Mouse (Mus musculus) neural tube, embryonic 15.5 days (tissue): Measurements from ENCODE around the gene Gprc5c. TPM values are rescaled to one million over a fixed set of nuclear protein-coding genes. Genes with fewer than 3 reads are reported as not detected.

Experiments used
- ATAC-seq: fragments of 200-750 bp; cut with Nextera tagmentation; 2 replicates; pipeline ENCODE4 v1.8.0; 2017; ENCODE audit warnings: mild to moderate bottlenecking, moderate TSS enrichment, moderate library complexity; ENCODE audit not compliant: low FRiP score
- H3K27ac ChIP-seq: fragments of 300-500 bp; sonication (generic); replicated peaks from 2 replicates; pipeline ENCODE4 v1.5.1; 2015; ENCODE audit warnings: mild to moderate bottlenecking, inconsistent platforms
- H3K27me3 ChIP-seq: fragments of 300-500 bp; sonication (generic); replicated peaks from 2 replicates; pipeline ENCODE4 v1.6.1; 2015; ENCODE audit warnings: inconsistent platforms
- H3K36me3 ChIP-seq: fragments of 300-500 bp; sonication (generic); 2 replicates; pipeline ENCODE4 v1.6.1; 2015; ENCODE audit warnings: inconsistent platforms
- H3K4me1 ChIP-seq: fragments of 300-500 bp; sonication (generic); 2 replicates; pipeline ENCODE4 v1.6.1; 2015; ENCODE audit warnings: inconsistent platforms
- H3K4me2 ChIP-seq: fragments of 300-500 bp; sonication (generic); 2 replicates; pipeline ENCODE4 v1.6.1; 2015; ENCODE audit warnings: inconsistent platforms, mild to moderate bottlenecking, moderate library complexity
- H3K4me3 ChIP-seq: fragments of 300-500 bp; sonication (generic); replicated peaks from 2 replicates; pipeline ENCODE4 v1.5.1; 2015; ENCODE audit warnings: mild to moderate bottlenecking, inconsistent platforms
- H3K9ac ChIP-seq: fragments of 300-500 bp; sonication (generic); replicated peaks from 2 replicates; pipeline ENCODE4 v1.6.1; 2015; ENCODE audit warnings: mild to moderate bottlenecking, inconsistent platforms
- H3K9me3 ChIP-seq: fragments of 300-500 bp; sonication (generic); replicated peaks from 2 replicates; pipeline ENCODE4 v1.6.1; 2016; ENCODE audit warnings: inconsistent platforms
- WGBS: fragments of 180-500 bp; shearing (Covaris S2); methylation state at CpG from one replicate; pipeline ENCODE4 v1.1.7; 2015; ENCODE audit warnings: mixed read lengths; 5-methylcytosine and 5-hydroxymethylcytosine counted together
- polyA plus RNA-seq: library from polyadenylated mRNA; unstranded; fragments of >200 nt; fragmentation: Nextera tagmentation; extraction: Ambion mirVana; gene quantifications from 2 replicates; pipeline ENCODE4 v1.2.1, GENCODE M21; 2015

The Gprc5c gene
- 8.8 and 12.0 TPM in 2 replicates for polyA plus RNA-seq

DNA sequence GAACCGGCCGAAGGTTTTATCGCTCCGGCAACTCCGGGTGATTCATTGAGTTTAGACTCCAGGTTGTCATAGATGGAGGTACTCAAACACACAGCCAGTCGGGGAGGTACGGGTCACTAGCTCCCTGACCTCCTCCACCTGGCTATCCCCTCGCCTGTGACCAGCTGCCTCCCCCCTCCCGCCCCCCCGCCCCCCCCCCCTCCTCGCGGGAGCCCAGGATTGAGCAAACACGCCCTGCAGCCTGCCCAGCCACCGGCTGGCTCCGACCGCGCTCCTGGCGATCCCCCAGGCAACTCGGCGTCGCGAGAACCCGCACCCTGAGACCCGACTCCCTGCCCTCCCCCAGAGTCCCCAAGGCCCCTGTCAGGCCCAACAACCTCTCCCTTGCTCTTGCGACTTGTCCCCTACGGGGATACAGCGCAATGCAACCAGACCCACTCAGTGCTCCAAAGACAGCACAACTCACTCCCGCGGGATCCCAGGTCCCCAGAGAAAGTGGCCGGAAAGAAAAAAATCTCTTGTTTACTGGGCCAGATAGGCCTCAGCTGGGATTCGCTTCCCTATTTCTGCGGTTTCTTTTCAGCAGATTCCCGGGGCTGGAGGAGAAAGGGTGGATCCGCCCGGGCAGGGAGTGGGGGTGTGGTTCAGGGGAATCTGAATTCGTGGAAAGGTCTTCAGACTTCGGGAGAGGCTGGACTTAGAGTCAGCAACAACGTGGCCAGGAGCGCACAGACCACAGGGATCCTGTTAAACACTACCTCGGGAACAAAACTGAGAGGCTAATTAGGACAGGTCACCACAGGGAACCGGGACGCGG lies at the start of gene Gprc5c:
TSS of gene Gprc5c (plus strand) at position 701 of the 817 bp plus-strand sequence.
- no peak for ATAC-seq
- peaks cover 59% of the 10 kb centered on the region for H3K27me3 ChIP-seq

DNA sequence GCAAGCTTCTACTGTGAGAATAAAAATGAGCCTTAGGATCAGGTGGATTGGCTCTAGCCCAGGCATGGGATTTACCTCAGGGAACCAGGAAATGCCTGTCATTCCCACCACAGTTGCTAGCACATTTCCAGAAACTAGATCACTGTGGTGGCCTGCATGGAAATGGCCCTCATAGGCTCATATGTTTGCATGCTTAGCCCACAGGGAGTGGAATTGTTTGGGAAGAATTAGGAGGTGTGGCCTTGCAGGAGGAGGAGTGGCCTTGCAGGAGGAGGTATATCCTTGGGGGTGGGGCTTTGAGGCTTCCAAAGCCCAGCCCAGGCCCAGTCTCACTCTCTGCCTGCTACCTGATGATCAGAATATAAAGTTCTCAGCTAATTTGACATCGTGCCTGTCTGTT lies 49.0 kb upstream of the Gprc5c start:
- no peak overlapping the region for H3K4me2 ChIP-seq
- ATAC-seq: no peak
- WGBS: 85% methylated on average over 1 of the region's 1 CpGs

More for the DNA sequence above, at the start of gene Gprc5c:
- under 1% methylated on average over 32 of the region's 43 CpGs for WGBS
- Histone ChIP-seq H3K4me3 (peak within 1 kb of the TSS; percentile 66), H3K9ac (peak within 1 kb of the TSS; percentile 45), H3K27ac (peak within 1 kb of the TSS; percentile 2; the same call in 1 of the 2 replicates), H3K4me1 (peaks cover 30% of the 10 kb centered on the region), H3K36me3 (no peaks in the 10 kb centered on the region), H3K9me3 (no peaks in the 10 kb centered on the region), H3K4me2 (peak within 1 kb of the TSS; percentile 97)

DNA sequence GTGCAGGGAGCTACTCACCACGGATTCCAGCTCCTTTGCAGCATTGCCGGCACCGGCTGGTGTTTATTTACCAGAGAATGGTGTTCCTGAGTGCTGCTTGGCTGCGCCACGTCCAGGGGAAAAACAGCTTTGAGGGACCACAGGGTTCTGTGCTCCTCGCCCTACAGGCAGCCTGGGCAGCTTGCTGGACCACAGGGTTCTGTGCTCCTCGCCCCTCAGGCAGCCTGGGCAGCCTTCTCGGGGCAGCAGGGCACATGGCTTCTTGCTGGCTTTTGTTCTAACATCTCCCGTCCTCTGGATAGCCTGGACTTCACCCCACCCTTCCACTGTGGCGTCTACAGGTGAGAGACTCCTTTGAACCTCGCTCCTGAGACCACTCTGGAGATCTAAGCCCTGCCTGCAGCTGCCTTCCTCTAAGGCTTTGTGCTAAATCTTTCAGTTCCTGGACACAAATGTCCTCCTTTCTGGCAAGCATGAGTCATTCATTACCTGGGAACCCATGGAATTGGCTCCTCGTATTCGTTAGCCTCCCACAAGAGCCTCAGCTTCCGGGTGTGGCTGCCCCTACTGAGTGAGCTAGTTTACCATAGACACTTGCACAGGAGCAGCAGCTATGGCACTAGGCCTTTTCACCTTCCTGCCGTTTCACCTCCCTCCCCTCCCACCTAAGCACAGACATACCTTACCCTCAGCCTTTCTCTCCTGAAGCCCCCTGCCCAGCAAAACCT lies 48.2 kb upstream of the Gprc5c start:
- no peak overlapping the region for H3K4me2 ChIP-seq
- H3K9ac ChIP-seq: no peak overlapping the region
- no peak for ATAC-seq
- no peak overlapping the region for H3K4me3 ChIP-seq
- H3K4me1 ChIP-seq: peaks cover 11% of the 10 kb centered on the region; the same call in 1 of the 2 replicates
- no peaks in the 10 kb centered on the region for H3K36me3 ChIP-seq
- 66% methylated on average over 15 of the region's 15 CpGs for WGBS
- H3K27me3 ChIP-seq: no peaks in the 10 kb centered on the region
- no peak overlapping the region for H3K27ac ChIP-seq
- H3K9me3 ChIP-seq: no peaks in the 10 kb centered on the region

More for the DNA sequence above, 49.0 kb upstream of the Gprc5c start:
- Histone ChIP-seq H3K4me3 (no peak overlapping the region), H3K9me3 (no peaks in the 10 kb centered on the region), H3K9ac (no peak overlapping the region), H3K36me3 (no peaks in the 10 kb centered on the region), H3K4me1 (peaks cover 5% of the 10 kb centered on the region; the same call in 1 of the 2 replicates), H3K27me3 (no peaks in the 10 kb centered on the region), H3K27ac (no peak overlapping the region)

DNA sequence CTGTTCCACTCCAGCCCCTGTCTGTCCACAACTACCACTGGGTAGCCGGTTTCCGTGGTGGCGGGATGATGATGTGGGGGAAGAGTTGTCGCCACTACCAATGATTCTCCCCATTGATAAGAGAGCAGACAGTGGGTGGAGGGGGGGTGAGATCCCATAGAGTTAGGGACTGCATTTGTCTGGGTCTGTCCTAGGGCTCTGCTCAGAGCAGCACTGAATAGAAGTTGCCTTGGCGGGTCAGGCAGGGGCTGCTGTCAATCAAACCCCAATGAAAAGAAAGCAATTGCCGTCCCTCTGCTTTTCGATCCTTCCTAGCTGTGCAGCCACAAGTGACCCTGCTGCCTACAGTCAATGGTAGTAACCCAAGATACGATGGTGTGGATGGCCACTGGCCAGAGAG lies 47.0 kb upstream of the Gprc5c start:
- Histone ChIP-seq H3K27me3 (no peaks in the 10 kb centered on the region), H3K4me2 (no peak overlapping the region), H3K27ac (no peak overlapping the region), H3K4me1 (peaks cover 16% of the 10 kb centered on the region; the same call in 1 of the 2 replicates), H3K4me3 (no peak overlapping the region), H3K9ac (no peak overlapping the region), H3K9me3 (no peaks in the 10 kb centered on the region), H3K36me3 (no peaks in the 10 kb centered on the region)
- no peak for ATAC-seq
- 24% methylated on average over 8 of the region's 8 CpGs for WGBS

GRCm38 (mm10) chr11:114807025-114807424 lies 43.9 kb upstream of the Gprc5c start:
- H3K9ac ChIP-seq: no peak overlapping the region
- 35% methylated on average over 2 of the region's 2 CpGs for WGBS
- H3K36me3 ChIP-seq: no peaks in the 10 kb centered on the region
- peaks cover 16% of the 10 kb centered on the region; the same call in 1 of the 2 replicates for H3K4me1 ChIP-seq
- no peaks in the 10 kb centered on the region for H3K27me3 ChIP-seq
- H3K4me3 ChIP-seq: no peak overlapping the region
- no peak overlapping the region for H3K27ac ChIP-seq
- H3K4me2 ChIP-seq: no peak overlapping the region
- ATAC-seq: no peak
- H3K9me3 ChIP-seq: no peaks in the 10 kb centered on the region

GRCm38 (mm10) chr11:114807686-114808427 lies 43.1 kb upstream of the Gprc5c start:
- H3K27ac ChIP-seq: no peak overlapping the region
- no peak overlapping the region for H3K4me2 ChIP-seq
- ATAC-seq: no peak
- peaks cover 15% of the 10 kb centered on the region; the same call in 1 of the 2 replicates for H3K4me1 ChIP-seq
- H3K9ac ChIP-seq: no peak overlapping the region
- 19% methylated on average over 13 of the region's 14 CpGs for WGBS
- H3K27me3 ChIP-seq: no peaks in the 10 kb centered on the region
- H3K9me3 ChIP-seq: no peaks in the 10 kb centered on the region
- H3K36me3 ChIP-seq: no peaks in the 10 kb centered on the region
- H3K4me3 ChIP-seq: no peak overlapping the region

DNA sequence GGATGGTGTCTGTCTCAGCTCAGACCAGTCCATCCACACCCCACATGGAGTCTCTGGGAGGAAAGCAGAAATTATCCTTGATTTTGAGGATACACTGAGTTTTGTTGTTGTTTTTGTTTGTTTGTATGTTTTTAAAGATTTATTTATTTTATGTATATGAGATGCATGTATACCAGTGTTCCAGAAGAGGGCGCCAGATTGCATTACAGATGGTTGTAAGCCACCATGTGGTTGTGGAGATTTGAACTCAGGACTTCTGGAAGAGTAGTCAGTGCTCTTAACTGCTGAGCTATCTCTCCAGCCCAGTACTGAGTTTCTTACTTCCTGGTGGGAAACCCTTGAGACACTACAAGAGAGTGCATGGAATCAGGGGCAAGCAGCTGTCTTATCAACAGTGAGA lies 41.6 kb upstream of the Gprc5c start:
- 90% methylated on average over 1 of the region's 1 CpGs for WGBS
- Histone ChIP-seq H3K4me2 (no peak overlapping the region), H3K27ac (no peak overlapping the region), H3K36me3 (no peaks in the 10 kb centered on the region), H3K4me3 (no peak overlapping the region), H3K4me1 (peaks cover 15% of the 10 kb centered on the region; the same call in 1 of the 2 replicates), H3K9ac (no peak overlapping the region), H3K9me3 (no peaks in the 10 kb centered on the region), H3K27me3 (no peaks in the 10 kb centered on the region)
- no peak for ATAC-seq

DNA sequence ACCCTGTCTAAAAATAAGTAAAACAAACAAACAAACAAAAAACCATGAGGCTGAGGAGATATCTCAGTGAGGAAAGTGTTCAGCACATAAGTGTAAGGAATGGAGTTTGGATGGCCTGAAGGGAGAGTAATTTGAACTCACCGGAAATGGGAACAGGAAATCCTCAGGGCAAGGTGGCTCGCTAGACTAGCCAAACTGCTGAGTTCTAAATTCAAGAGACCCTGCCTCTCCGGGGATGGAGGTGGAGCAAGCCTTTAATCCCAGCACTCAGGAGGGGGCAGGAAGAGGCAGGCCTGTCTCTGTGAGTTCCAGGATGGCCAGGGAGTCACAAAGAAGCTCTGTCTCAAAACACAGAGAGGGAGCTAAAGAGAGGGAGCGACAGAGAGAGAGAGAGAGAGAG lies 40.6 kb upstream of the Gprc5c start:
- Histone ChIP-seq H3K36me3 (no peaks in the 10 kb centered on the region), H3K27ac (no peak overlapping the region), H3K4me1 (peaks cover 15% of the 10 kb centered on the region; the same call in 1 of the 2 replicates), H3K27me3 (no peaks in the 10 kb centered on the region), H3K9me3 (no peaks in the 10 kb centered on the region), H3K9ac (no peak overlapping the region), H3K4me3 (no peak overlapping the region), H3K4me2 (no peak overlapping the region)
- ATAC-seq: no peak
- 28% methylated on average over 4 of the region's 4 CpGs for WGBS

DNA sequence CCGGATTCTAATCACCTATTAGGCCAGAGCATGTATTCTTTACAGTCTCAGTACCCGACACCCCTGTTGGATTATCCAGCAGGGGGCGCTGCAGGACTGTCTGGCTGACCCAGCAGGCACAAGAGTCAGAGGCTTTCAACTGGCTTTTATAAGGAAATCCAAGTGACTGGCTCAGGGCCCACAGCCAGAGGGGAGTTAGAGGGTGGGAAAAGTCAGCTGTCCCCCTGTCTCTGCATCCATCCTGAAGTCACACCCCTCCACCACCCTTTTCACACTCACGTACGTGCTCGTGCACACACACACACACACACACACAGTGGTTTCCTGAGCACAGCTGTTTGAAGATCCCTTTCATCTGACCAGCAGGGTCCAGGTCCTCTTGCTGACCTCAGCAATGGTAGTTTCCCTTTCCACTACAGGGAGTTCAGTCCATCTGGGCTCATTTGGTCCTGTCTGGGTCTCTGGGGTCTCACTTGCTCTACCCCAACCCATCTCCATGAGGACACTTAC lies 38.2 kb upstream of the Gprc5c start:
- Histone ChIP-seq H3K9me3 (no peaks in the 10 kb centered on the region), H3K9ac (no peak overlapping the region), H3K4me3 (no peak overlapping the region), H3K36me3 (no peaks in the 10 kb centered on the region), H3K4me1 (peaks cover 9% of the 10 kb centered on the region; the same call in 1 of the 2 replicates), H3K27me3 (no peaks in the 10 kb centered on the region), H3K27ac (no peak overlapping the region), H3K4me2 (no peak overlapping the region)
- WGBS: 22% methylated on average over 6 of the region's 6 CpGs
- ATAC-seq: 0 out of 2 replicates have a peak, but pooled peaks have one; percentile 35

GRCm38 (mm10) chr11:114814873-114815592 lies 35.9 kb upstream of the Gprc5c start:
- Histone ChIP-seq H3K27ac (no peak overlapping the region), H3K4me2 (no peak overlapping the region), H3K4me3 (no peak overlapping the region), H3K4me1 (0 out of 2 replicates have a peak, but pooled peaks cover 4% of the 10 kb centered on the region), H3K36me3 (no peaks in the 10 kb centered on the region), H3K27me3 (no peaks in the 10 kb centered on the region), H3K9ac (no peak overlapping the region), H3K9me3 (no peaks in the 10 kb centered on the region)
- WGBS: 79% methylated on average over 11 of the region's 11 CpGs
- ATAC-seq: no peak
